Mouse (Mus musculus): ENCODE results near the gene Tedc1. TPM values are rescaled to one million over a fixed set of nuclear protein-coding genes. Genes with fewer than 3 reads are reported as not detected.
A peak's percentile ranks its signal among the peaks of the same experiment; 100 is the strongest.

Gene Tedc1
- polyA plus RNA-seq, 1 experiment from 2014 or later: 22.7 TPM

- Histone ChIP-seq H3K27me3 (replicated peaks; ENCODE audit: control insufficient read depth, insufficient read depth, low read length) (peaks cover 21% of the 10 kb centered on the region), H3K36me3 (ENCODE audit: control insufficient read depth, insufficient read depth, low read length) (peaks cover 36% of the 10 kb centered on the region), H3K4me3 (ENCODE audit: low read length) (no peak overlapping the region), H3K4me2 (ENCODE audit: low read depth, low read length) (no peak overlapping the region), H3K4me1 (ENCODE audit: control insufficient read depth, insufficient read depth, low read length) (peaks cover 49% of the 10 kb centered on the region), H3K27ac (ENCODE audit: low read length) (no peak overlapping the region), H3K9ac (ENCODE audit: low read depth, low read length) (no peak overlapping the region), H3K9me3 (ENCODE audit: control insufficient read depth, low read length) (no peaks in the 10 kb centered on the region)
- ATAC-seq: no peak
- WGBS: 74% methylated on average over 6 of the region's 6 CpGs
These were observed 17.9 kb upstream of the Tedc1 start for GRCm38 (mm10) chr12:113138291-113138690.

GRCm38 (mm10) chr12:113138901-113139864 lies 17.0 kb upstream of the Tedc1 start:
- peaks cover 32% of the 10 kb centered on the region for H3K36me3 ChIP-seq (ENCODE audit: control insufficient read depth, insufficient read depth, low read length)
- peaks cover 45% of the 10 kb centered on the region for H3K4me1 ChIP-seq (ENCODE audit: control insufficient read depth, insufficient read depth, low read length)
- no peak for ATAC-seq
- WGBS: 42% methylated on average over 11 of the region's 11 CpGs
- H3K9ac ChIP-seq (ENCODE audit: low read depth, low read length): 0 out of 2 replicates have a peak overlapping the region, but pooled peaks have one; percentile 66
- 0 out of 2 replicates have a peak overlapping the region, but pooled peaks have one; percentile 16 for H3K27ac ChIP-seq (ENCODE audit: low read length)
- H3K4me2 ChIP-seq (ENCODE audit: low read depth, low read length): peak overlapping the region; percentile 94
- H3K4me3 ChIP-seq (ENCODE audit: low read length): peak overlapping the region; percentile 63
- H3K27me3 ChIP-seq (replicated peaks; ENCODE audit: control insufficient read depth, insufficient read depth, low read length): peaks cover 21% of the 10 kb centered on the region
- H3K9me3 ChIP-seq (ENCODE audit: control insufficient read depth, low read length): no peaks in the 10 kb centered on the region

- WGBS: under 1% methylated on average over 68 of the region's 68 CpGs
- Histone ChIP-seq H3K9ac (ENCODE audit: low read depth, low read length) (peak within 1 kb of the TSS; percentile 66), H3K4me1 (ENCODE audit: control insufficient read depth, insufficient read depth, low read length) (peaks cover 45% of the 10 kb centered on the region), H3K27ac (ENCODE audit: low read length) (peak within 1 kb of the TSS; percentile 54), H3K36me3 (ENCODE audit: control insufficient read depth, insufficient read depth, low read length) (peaks cover 25% of the 10 kb centered on the region), H3K27me3 (replicated peaks; ENCODE audit: control insufficient read depth, insufficient read depth, low read length) (peaks cover 21% of the 10 kb centered on the region), H3K4me3 (ENCODE audit: low read length) (peak within 1 kb of the TSS; percentile 63), H3K4me2 (ENCODE audit: low read depth, low read length) (peak within 1 kb of the TSS; percentile 94), H3K9me3 (ENCODE audit: control insufficient read depth, low read length) (no peaks in the 10 kb centered on the region)
- ATAC-seq: peak; percentile 89
These were observed 16.2 kb upstream of the Tedc1 start, which contains the start of gene Crip2 for GRCm38 (mm10) chr12:113139908-113140615. Crip2 (plus strand) TSS chr12:113140236.

GRCm38 (mm10) chr12:113140616-113141411 lies 15.4 kb upstream of the Tedc1 start:
- Histone ChIP-seq H3K4me3 (ENCODE audit: low read length) (peak overlapping the region; percentile 63), H3K9me3 (ENCODE audit: control insufficient read depth, low read length) (no peaks in the 10 kb centered on the region), H3K27me3 (replicated peaks; ENCODE audit: control insufficient read depth, insufficient read depth, low read length) (peaks cover 21% of the 10 kb centered on the region), H3K27ac (ENCODE audit: low read length) (peak overlapping the region; percentile 54), H3K4me1 (ENCODE audit: control insufficient read depth, insufficient read depth, low read length) (peaks cover 46% of the 10 kb centered on the region), H3K9ac (ENCODE audit: low read depth, low read length) (peak overlapping the region; percentile 66), H3K36me3 (ENCODE audit: control insufficient read depth, insufficient read depth, low read length) (peaks cover 18% of the 10 kb centered on the region), H3K4me2 (ENCODE audit: low read depth, low read length) (peak overlapping the region; percentile 94)
- peak; percentile 7 for ATAC-seq
- 3% methylated on average over 49 of the region's 49 CpGs for WGBS

- Histone ChIP-seq H3K9ac (ENCODE audit: low read depth, low read length) (peak overlapping the region; percentile 66; the same call in 1 of the 2 replicates), H3K27ac (ENCODE audit: low read length) (peak overlapping the region; percentile 54), H3K4me1 (ENCODE audit: control insufficient read depth, insufficient read depth, low read length) (peaks cover 52% of the 10 kb centered on the region), H3K4me2 (ENCODE audit: low read depth, low read length) (peak overlapping the region; percentile 94), H3K27me3 (replicated peaks; ENCODE audit: control insufficient read depth, insufficient read depth, low read length) (peaks cover 21% of the 10 kb centered on the region), H3K36me3 (ENCODE audit: control insufficient read depth, insufficient read depth, low read length) (peaks cover 12% of the 10 kb centered on the region), H3K4me3 (ENCODE audit: low read length) (peak overlapping the region; percentile 63), H3K9me3 (ENCODE audit: control insufficient read depth, low read length) (no peaks in the 10 kb centered on the region)
- WGBS: 45% methylated on average over 8 of the region's 8 CpGs
- ATAC-seq: no peak
These were observed 14.7 kb upstream of the Tedc1 start for GRCm38 (mm10) chr12:113141531-113141973.

GRCm38 (mm10) chr12:113142021-113142975 lies 13.9 kb upstream of the Tedc1 start:
- H3K4me2 ChIP-seq (ENCODE audit: low read depth, low read length): peak overlapping the region; percentile 94
- peaks cover 55% of the 10 kb centered on the region for H3K4me1 ChIP-seq (ENCODE audit: control insufficient read depth, insufficient read depth, low read length)
- H3K27me3 ChIP-seq (replicated peaks; ENCODE audit: control insufficient read depth, insufficient read depth, low read length): peaks cover 21% of the 10 kb centered on the region
- peaks cover 8% of the 10 kb centered on the region for H3K36me3 ChIP-seq (ENCODE audit: control insufficient read depth, insufficient read depth, low read length)
- peak; percentile 16 for ATAC-seq
- WGBS: 17% methylated on average over 15 of the region's 15 CpGs
- H3K4me3 ChIP-seq (ENCODE audit: low read length): peak overlapping the region; percentile 63
- peak overlapping the region; percentile 66 for H3K9ac ChIP-seq (ENCODE audit: low read depth, low read length)
- H3K9me3 ChIP-seq (ENCODE audit: control insufficient read depth, low read length): no peaks in the 10 kb centered on the region
- H3K27ac ChIP-seq (ENCODE audit: low read length): peak overlapping the region; percentile 67

DNA sequence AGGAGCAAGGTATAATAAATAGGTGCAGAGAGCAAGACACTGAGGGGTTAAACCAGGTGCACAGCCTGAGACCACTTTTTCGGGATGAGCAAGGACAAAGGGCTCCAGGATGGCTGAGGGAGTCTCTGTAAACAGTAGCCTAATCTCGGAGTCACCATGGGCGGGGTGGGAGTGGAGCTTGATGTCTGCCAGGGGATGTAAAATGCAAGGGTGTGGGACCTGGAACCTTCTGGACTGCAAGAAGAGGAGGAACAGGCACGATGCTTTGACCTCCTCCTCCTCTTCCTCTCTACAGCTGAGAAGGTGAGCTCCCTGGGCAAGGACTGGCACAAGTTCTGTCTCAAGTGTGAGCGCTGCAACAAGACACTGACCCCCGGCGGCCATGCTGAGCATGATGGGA lies 13.1 kb upstream of the Tedc1 start:
- H3K4me3 ChIP-seq (ENCODE audit: low read length): peak overlapping the region; percentile 63
- H3K9ac ChIP-seq (ENCODE audit: low read depth, low read length): peak overlapping the region; percentile 23; the same call in 1 of the 2 replicates

More for the DNA sequence above, 13.1 kb upstream of the Tedc1 start:
- H3K27ac ChIP-seq (ENCODE audit: low read length): no peak overlapping the region
- ATAC-seq: no peak
- no peaks in the 10 kb centered on the region; the same call in 1 of the 2 replicates for H3K36me3 ChIP-seq (ENCODE audit: control insufficient read depth, insufficient read depth, low read length)
- peaks cover 57% of the 10 kb centered on the region for H3K4me1 ChIP-seq (ENCODE audit: control insufficient read depth, insufficient read depth, low read length)
- H3K4me2 ChIP-seq (ENCODE audit: low read depth, low read length): peak overlapping the region; percentile 45
- 47% methylated on average over 7 of the region's 7 CpGs for WGBS
- H3K9me3 ChIP-seq (ENCODE audit: control insufficient read depth, low read length): no peaks in the 10 kb centered on the region
- H3K27me3 ChIP-seq (replicated peaks; ENCODE audit: control insufficient read depth, insufficient read depth, low read length): peaks cover 21% of the 10 kb centered on the region
